Mouse (Mus musculus) layer of hippocampus, adult 9-10 months (tissue): Measurements from ENCODE around the gene Chmp4b.

ENCODE experiments used
- DNase-seq: peaks from one replicate; pipeline ENCODE4 v3.0.0; 2022; ENCODE audit warnings: low spot score

Gene Chmp4b

GRCm38 (mm10) chr2:154718855-154719556, 67.5 kb downstream of the Chmp4b start:
- no peak for DNase-seq

GRCm38 (mm10) chr2:154720315-154720714, 68.8 kb downstream of the Chmp4b start:
- DNase-seq, result no peak

GRCm38 (mm10) chr2:154723473-154723872, 72.0 kb downstream of the Chmp4b start:
- DNase-seq, result no peak

GRCm38 (mm10) chr2:154729737-154730136, 78.2 kb downstream of the Chmp4b start:
- DNase-seq, result no peak

GRCm38 (mm10) chr2:154730841-154731240, 79.3 kb downstream of the Chmp4b start:
- DNase-seq, result no peak

GRCm38 (mm10) chr2:154731916-154732315, 80.4 kb downstream of the Chmp4b start:
- DNase-seq, result no peak

GRCm38 (mm10) chr2:154732503-154733141, 81.1 kb downstream of the Chmp4b start:
- no peak for DNase-seq

- DNase-seq, result no peak
Observed at GRCm38 (mm10) chr2:154734977-154735376, 83.5 kb downstream of the Chmp4b start.

- no peak for DNase-seq
Observed at GRCm38 (mm10) chr2:154735416-154735815, 83.9 kb downstream of the Chmp4b start.

GRCm38 (mm10) chr2:154735986-154736385, 84.5 kb downstream of the Chmp4b start:
- no peak for DNase-seq

- DNase-seq, result no peak
Observed at GRCm38 (mm10) chr2:154738621-154739020, 87.1 kb downstream of the Chmp4b start.

GRCm38 (mm10) chr2:154742911-154743819, 91.7 kb downstream of the Chmp4b start:
- no peak for DNase-seq

GRCm38 (mm10) chr2:154743915-154744314, 92.4 kb downstream of the Chmp4b start:
- DNase-seq, result no peak
